Mouse (Mus musculus): ENCODE results near the gene Tgfb3. TPM values are rescaled to one million over a fixed set of nuclear protein-coding genes. Genes with fewer than 3 reads are reported as not detected.
A peak's percentile ranks its signal among the peaks of the same experiment; 100 is the strongest.

The Tgfb3 gene
- total and polyA plus RNA-seq, 3 experiments, result 14.8 to 15.4 (median 15.2) TPM

DNA sequence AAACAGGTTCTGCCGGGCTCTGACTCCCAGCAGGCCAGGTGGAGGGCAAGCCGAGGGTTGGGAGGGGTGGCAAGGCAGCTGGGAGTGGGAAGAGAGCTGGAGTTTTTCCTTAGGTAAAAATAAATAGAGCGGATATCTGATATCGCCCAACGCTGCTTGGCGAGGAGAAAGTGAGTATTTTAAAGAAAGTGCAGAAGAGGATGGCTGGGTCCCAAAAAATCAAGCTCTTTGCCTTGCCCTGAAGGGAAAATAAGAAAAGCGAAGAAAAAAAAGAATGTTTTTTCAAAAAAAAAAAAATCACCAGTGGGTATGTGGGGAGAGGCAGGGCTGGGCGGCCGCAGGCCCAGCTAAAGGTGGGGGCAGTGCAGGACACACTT is 677 bp downstream of the Tgfb3 start:
- TF ChIP-seq EP300 (IDR thresholded peaks at IDR 0.05; ENCODE audit: insufficient read depth, low read depth, low read length), result no peak
- TF ChIP-seq POLR2A (IDR thresholded peaks at IDR 0.05; ENCODE audit: insufficient read depth, low read depth, low read length), result no peak
- TF ChIP-seq CTCF (IDR thresholded peaks at IDR 0.05), result no peak
- 45% methylated on average over 9 of the region's 9 CpGs for WGBS
- Histone ChIP-seq H3K36me3 (ENCODE audit: control insufficient read depth, insufficient read depth, low read length) (no peaks in the 10 kb centered on the region), H3K4me3 (peak overlapping the region; percentile 54), H3K27me3 (ENCODE audit: control insufficient read depth, insufficient read depth, low read length) (no peaks in the 10 kb centered on the region), H3K27ac (peak overlapping the region; percentile 96), H3K79me2 (replicated peaks; ENCODE audit: control insufficient read depth, insufficient read depth, low read length) (no peaks in the 10 kb centered on the region), H3K4me1 (ENCODE audit: control insufficient read depth, insufficient read depth, low read length) (peaks cover 5% of the 10 kb centered on the region), H3K9ac (ENCODE audit: low read depth, low read length) (peak overlapping the region; percentile 47)
- intact Hi-C loops (cut with DNase I), result loop anchor here (1.0 to 5.0 kb wide), 5 partner anchors 54 to 331 kb away; partner anchors contain the start of gene Flvcr2
- DNase-seq, result no peak

DNA sequence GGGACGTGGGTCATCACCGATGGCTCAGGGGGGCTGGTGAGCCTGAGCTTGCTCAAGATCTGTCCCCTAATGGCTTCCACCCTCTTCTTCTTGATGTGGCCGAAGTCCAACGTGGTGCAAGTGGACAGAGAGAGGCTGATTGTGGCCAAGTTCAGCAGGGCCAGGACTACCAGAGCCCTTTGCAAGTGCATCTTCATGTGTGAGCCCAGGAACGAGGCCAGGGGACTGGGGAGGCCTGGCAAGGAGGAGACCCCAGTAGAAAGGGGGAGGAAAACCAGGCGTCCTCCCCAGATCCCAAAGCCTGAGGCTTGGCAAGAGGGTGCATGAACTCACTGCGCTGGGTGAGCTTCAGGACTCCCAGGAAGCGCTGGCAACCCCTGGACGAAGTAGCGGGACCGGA is 1.1 kb downstream of the Tgfb3 start:
- Histone ChIP-seq H3K79me2 (replicated peaks; ENCODE audit: control insufficient read depth, insufficient read depth, low read length) (no peaks in the 10 kb centered on the region), H3K4me3 (peak overlapping the region; percentile 54), H3K27ac (peak overlapping the region; percentile 96), H3K4me1 (ENCODE audit: control insufficient read depth, insufficient read depth, low read length) (peaks cover 5% of the 10 kb centered on the region), H3K36me3 (ENCODE audit: control insufficient read depth, insufficient read depth, low read length) (no peaks in the 10 kb centered on the region), H3K27me3 (ENCODE audit: control insufficient read depth, insufficient read depth, low read length) (no peaks in the 10 kb centered on the region), H3K9ac (ENCODE audit: low read depth, low read length) (peak overlapping the region; percentile 43)
- TF ChIP-seq POLR2A (IDR thresholded peaks at IDR 0.05; ENCODE audit: insufficient read depth, low read depth, low read length) (no peak), CTCF (IDR thresholded peaks at IDR 0.05) (no peak), EP300 (IDR thresholded peaks at IDR 0.05; ENCODE audit: insufficient read depth, low read depth, low read length) (no peak)
- intact Hi-C loops (cut with DNase I), result loop anchor here (1.0 to 5.0 kb wide), 5 partner anchors 53 to 330 kb away; partner anchors contain the start of gene Flvcr2
- 52% methylated on average over 11 of the region's 11 CpGs for WGBS
- DNase-seq, result peak; percentile 30 to 49

- Histone ChIP-seq H3K9ac (ENCODE audit: low read depth, low read length) (peak overlapping the region; percentile 43), H3K4me1 (ENCODE audit: control insufficient read depth, insufficient read depth, low read length) (peaks cover 5% of the 10 kb centered on the region), H3K27me3 (ENCODE audit: control insufficient read depth, insufficient read depth, low read length) (no peaks in the 10 kb centered on the region), H3K36me3 (ENCODE audit: control insufficient read depth, insufficient read depth, low read length) (no peaks in the 10 kb centered on the region), H3K4me3 (peak overlapping the region; percentile 54), H3K79me2 (replicated peaks; ENCODE audit: control insufficient read depth, insufficient read depth, low read length) (no peaks in the 10 kb centered on the region), H3K27ac (peak overlapping the region; percentile 96)
- intact Hi-C loops (cut with DNase I), result loop anchor here (5.0 kb wide), 2 partner anchors 145 to 330 kb away; partner anchors contain the start of gene Flvcr2
- peak; percentile 21 to 42 for DNase-seq
- TF ChIP-seq CTCF (IDR thresholded peaks at IDR 0.05) (no peak), POLR2A (IDR thresholded peaks at IDR 0.05; ENCODE audit: insufficient read depth, low read depth, low read length) (no peak), EP300 (IDR thresholded peaks at IDR 0.05; ENCODE audit: insufficient read depth, low read depth, low read length) (no peak)
- WGBS, result 46% methylated on average over 8 of the region's 8 CpGs
These were observed 1.5 kb downstream of the Tgfb3 start for GRCm38 (mm10) chr12:86077322-86077721.

DNA sequence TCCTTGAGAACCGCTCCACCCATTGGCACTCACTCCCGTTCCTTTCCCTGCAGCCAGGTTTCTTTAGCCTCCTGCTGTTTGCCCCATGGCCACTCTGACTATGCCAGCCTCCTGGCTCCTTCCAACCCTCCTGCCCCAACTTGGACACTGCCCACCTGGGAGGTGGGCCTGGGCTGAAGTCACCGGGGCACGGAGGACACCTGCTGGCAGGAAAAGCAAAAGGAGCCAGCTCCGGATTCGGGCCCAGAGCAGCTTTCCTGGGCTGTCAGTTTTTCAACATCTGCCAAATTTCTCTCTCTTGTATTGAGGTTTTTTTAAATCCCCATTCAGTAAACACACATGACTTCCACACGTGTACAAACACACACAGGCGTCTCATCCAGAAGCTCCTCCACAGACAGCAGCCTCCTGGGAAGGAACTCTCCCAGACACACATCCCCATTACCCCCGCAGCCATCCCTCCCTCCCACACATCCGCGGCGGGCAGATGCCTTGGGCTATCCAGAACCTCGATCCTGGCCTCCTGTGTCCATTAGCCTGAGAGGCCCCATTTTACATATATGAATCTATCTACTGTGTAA is 2.4 kb downstream of the Tgfb3 start:
- WGBS, result 8% methylated on average over 13 of the region's 13 CpGs
- intact Hi-C loops (cut with DNase I), result loop anchor here (5.0 kb wide), 2 partner anchors 144 to 329 kb away; partner anchors contain the start of gene Flvcr2
- peak; percentile 49 to 59 for DNase-seq

GRCm38 (mm10) chr12:86075358-86075757 is 3.5 kb downstream of the Tgfb3 start:
- WGBS, result 78% methylated on average over 7 of the region's 7 CpGs

More for the DNA sequence above, 2.4 kb downstream of the Tgfb3 start:
- H3K9ac ChIP-seq (ENCODE audit: low read depth, low read length), result peak overlapping the region; percentile 43
- H3K27ac ChIP-seq, result peak overlapping the region; percentile 49
- no peaks in the 10 kb centered on the region for H3K36me3 ChIP-seq (ENCODE audit: control insufficient read depth, insufficient read depth, low read length)
- peak; percentile 61 for TF ChIP-seq CTCF (IDR thresholded peaks at IDR 0.05)
- no peak for TF ChIP-seq EP300 (IDR thresholded peaks at IDR 0.05; ENCODE audit: insufficient read depth, low read depth, low read length)
- no peak for TF ChIP-seq POLR2A (IDR thresholded peaks at IDR 0.05; ENCODE audit: insufficient read depth, low read depth, low read length)
- H3K27me3 ChIP-seq (ENCODE audit: control insufficient read depth, insufficient read depth, low read length), result no peaks in the 10 kb centered on the region
- H3K4me3 ChIP-seq, result peak overlapping the region; percentile 42
- H3K79me2 ChIP-seq (replicated peaks; ENCODE audit: control insufficient read depth, insufficient read depth, low read length), result no peaks in the 10 kb centered on the region
- H3K4me1 ChIP-seq (ENCODE audit: control insufficient read depth, insufficient read depth, low read length), result peaks cover 5% of the 10 kb centered on the region

DNA sequence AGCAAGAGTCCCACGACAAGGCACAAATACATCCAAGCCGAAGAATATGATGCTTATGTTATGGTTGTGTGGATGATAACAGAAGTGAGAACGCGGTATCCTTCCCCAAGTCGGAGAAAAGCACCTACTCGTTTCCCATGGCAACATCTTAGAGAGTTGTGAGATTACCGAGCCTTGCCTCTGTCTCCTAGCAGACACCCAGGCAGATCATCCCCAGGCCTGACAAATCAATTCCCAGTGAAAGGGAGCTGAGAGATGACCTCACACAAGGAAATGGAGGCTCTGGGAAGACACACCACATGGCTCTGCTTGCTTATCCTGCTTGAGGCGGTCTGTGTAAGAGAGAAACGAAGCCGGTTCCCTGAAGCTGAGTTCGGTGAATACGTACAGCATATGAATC is 4.2 kb downstream of the Tgfb3 start:
- Histone ChIP-seq H3K4me3 (no peak overlapping the region), H3K27me3 (ENCODE audit: control insufficient read depth, insufficient read depth, low read length) (no peaks in the 10 kb centered on the region), H3K79me2 (replicated peaks; ENCODE audit: control insufficient read depth, insufficient read depth, low read length) (no peaks in the 10 kb centered on the region), H3K4me1 (ENCODE audit: control insufficient read depth, insufficient read depth, low read length) (peaks cover 5% of the 10 kb centered on the region), H3K27ac (no peak overlapping the region), H3K9ac (ENCODE audit: low read depth, low read length) (no peak overlapping the region), H3K36me3 (ENCODE audit: control insufficient read depth, insufficient read depth, low read length) (no peaks in the 10 kb centered on the region)
- WGBS, result 73% methylated on average over 12 of the region's 12 CpGs
- no peak for TF ChIP-seq CTCF (IDR thresholded peaks at IDR 0.05)
- no peak for TF ChIP-seq POLR2A (IDR thresholded peaks at IDR 0.05; ENCODE audit: insufficient read depth, low read depth, low read length)
- TF ChIP-seq EP300 (IDR thresholded peaks at IDR 0.05; ENCODE audit: insufficient read depth, low read depth, low read length), result no peak
- intact Hi-C loops (cut with DNase I), result loop anchor here (5.0 kb wide), 2 partner anchors 142 to 327 kb away; partner anchors contain the start of gene Flvcr2
- no peak for DNase-seq

More at GRCm38 (mm10) chr12:86075358-86075757, 3.5 kb downstream of the Tgfb3 start:
- no peaks in the 10 kb centered on the region for H3K79me2 ChIP-seq (replicated peaks; ENCODE audit: control insufficient read depth, insufficient read depth, low read length)
- no peak overlapping the region for H3K4me3 ChIP-seq
- no peak for DNase-seq
- H3K27ac ChIP-seq, result no peak overlapping the region
- H3K4me1 ChIP-seq (ENCODE audit: control insufficient read depth, insufficient read depth, low read length), result peaks cover 5% of the 10 kb centered on the region
- intact Hi-C loops (cut with DNase I), result loop anchor here (5.0 kb wide), 2 partner anchors 143 to 328 kb away; partner anchors contain the start of gene Flvcr2
- no peaks in the 10 kb centered on the region for H3K36me3 ChIP-seq (ENCODE audit: control insufficient read depth, insufficient read depth, low read length)
- TF ChIP-seq POLR2A (IDR thresholded peaks at IDR 0.05; ENCODE audit: insufficient read depth, low read depth, low read length) (no peak), CTCF (IDR thresholded peaks at IDR 0.05) (no peak), EP300 (IDR thresholded peaks at IDR 0.05; ENCODE audit: insufficient read depth, low read depth, low read length) (no peak)
- no peak overlapping the region for H3K9ac ChIP-seq (ENCODE audit: low read depth, low read length)
- H3K27me3 ChIP-seq (ENCODE audit: control insufficient read depth, insufficient read depth, low read length), result no peaks in the 10 kb centered on the region
